12 mouse cellular contexts compared by ENCODE assay signal in the genomic region with DNA sequence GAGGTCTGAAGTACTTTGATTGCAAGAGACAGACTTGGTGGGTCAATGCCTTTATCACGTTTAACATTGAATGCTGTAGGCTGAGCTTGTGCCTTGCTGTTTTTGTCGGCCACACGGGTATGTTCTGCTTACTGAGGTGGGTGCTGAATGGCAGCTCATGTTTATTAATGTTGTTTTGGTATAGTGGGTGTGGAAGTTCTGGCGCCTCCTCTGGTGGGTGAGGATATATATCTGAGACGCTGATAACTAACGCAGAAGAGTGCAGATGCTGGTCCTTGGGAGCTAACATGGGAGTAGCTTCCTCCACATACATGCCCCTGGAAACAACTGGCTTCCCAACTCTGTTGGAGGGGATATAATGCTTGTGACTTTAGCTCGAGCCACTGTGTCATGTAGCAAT. TPM values are rescaled to one million over a fixed set of nuclear protein-coding genes. Genes with fewer than 3 reads are reported as not detected.
DNase-seq lines count a peak whose midpoint lies in the region; ATAC-seq and TF ChIP-seq lines count a peak whose summit lies in the region.
"Had no signal": no experiment of that assay in that cellular context is flagged by ENCODE, and none has a peak within 500 bp of the region (broad histone marks: within the 10 kb centered on the region; RNA-seq: fewer than 3 reads in every experiment).

No protein-coding gene starts in this region.

- DNase-seq in CD4-positive, CD25-positive, alpha-beta regulatory T cell, adult 2 months (ENCODE audit: low read depth, low spot score), result peak; percentile 56
- peak; percentile 81 for DNase-seq in heart, adult 11 months
- no peak for DNase-seq in heart, adult 9 months (ENCODE audit: low spot score in 2 of 2)
- no peak for DNase-seq in lung, embryonic 14.5 days
- no peak for DNase-seq in lung, adult 18-20 months
- DNase-seq in gastrocnemius, adult 18-20 months (ENCODE audit: low spot score), result no peak
- DNase-seq: kidney, postnatal 14 days; lung, postnatal 36 days had no signal

- H3K27ac ChIP-seq in lung, embryonic 14.5 days (ENCODE audit: low read depth), result no peak overlapping the region
- H3K27ac ChIP-seq: forebrain, embryonic 15.5 days; neural tube, embryonic 12.5 days had no signal

- no peaks in the 10 kb centered on the region for H3K9me3 ChIP-seq in lung, embryonic 14.5 days (ENCODE audit: low read depth, low read length)
- H3K9me3 ChIP-seq: forebrain, embryonic 15.5 days; neural tube, embryonic 12.5 days had no signal

- no peak overlapping the region for H3K4me2 ChIP-seq in lung, embryonic 14.5 days
- H3K4me2 ChIP-seq: forebrain, embryonic 15.5 days; neural tube, embryonic 12.5 days had no signal

- no peak overlapping the region for H3K4me3 ChIP-seq in lung, embryonic 14.5 days (ENCODE audit: low read depth, low read length)
- H3K4me3 ChIP-seq: forebrain, embryonic 15.5 days; neural tube, embryonic 12.5 days had no signal

- no peak for ATAC-seq in CD4-positive, CD25-positive, alpha-beta regulatory T cell, adult 4 months
- no peak for ATAC-seq in lung, embryonic 14.5 days (ENCODE audit: insufficient read depth)
- ATAC-seq in megakaryocyte-erythroid progenitor cell, adult 5-6 weeks (replicated peaks; ENCODE audit: low FRiP score, low TSS enrichment, poor library complexity, severe bottlenecking), result peak; percentile 38; the same call in 1 of the 2 replicates
- ATAC-seq: forebrain, embryonic 15.5 days had no signal

- no peaks in the 10 kb centered on the region for H3K27me3 ChIP-seq in lung, embryonic 14.5 days (ENCODE audit: insufficient read depth, low read length)
- H3K27me3 ChIP-seq: forebrain, embryonic 15.5 days; neural tube, embryonic 12.5 days had no signal

- H3K9ac ChIP-seq in lung, embryonic 14.5 days, result no peak overlapping the region
- H3K9ac ChIP-seq: neural tube, embryonic 12.5 days had no signal

- TF ChIP-seq CTCF in lung, embryonic 14.5 days (IDR thresholded peaks at IDR 0.05; ENCODE audit: low read depth), result peak; percentile 29; the same call in 1 of the 2 replicates

- peaks cover 3% of the 10 kb centered on the region; the same call in 1 of the 2 replicates for H3K4me1 ChIP-seq in lung, embryonic 14.5 days (ENCODE audit: insufficient read depth)

- H3K36me3 ChIP-seq in lung, embryonic 14.5 days (ENCODE audit: insufficient read depth), result peaks cover 29% of the 10 kb centered on the region

- WGBS in lung, embryonic 14.5 days, result 40% methylated on average over 7 of the region's 7 CpGs

RNA-seq across cellular contexts. Expression of a gene that starts 7.0 kb away (rescaled TPM):
- polyA plus RNA-seq in CD4-positive, CD25-positive, alpha-beta regulatory T cell, adult 4 months (2017; shearing (Covaris generic)), result under 1 TPM; 0.19 to 0.35 TPM
- polyA plus RNA-seq in lung, embryonic 14.5 days (2014; fragmentation: Nextera tagmentation; extraction: Ambion mirVana), result 3.1 TPM in 2 replicates
- total RNA-seq in megakaryocyte-erythroid progenitor cell, adult 5-6 weeks (2014; fragmentation: Nextera tagmentation), result 3.5 and 6.8 TPM in 2 replicates
- 1.3 and 2.8 TPM in 2 replicates for total RNA-seq in megakaryocyte-erythroid progenitor cell, adult 5-6 weeks (2017)
- 10 to 100 TPM; 62.4 to 99.0 TPM for total RNA-seq in gastrocnemius, adult 18-20 months (2021)

RNA-seq across cellular contexts. Expression of a gene that starts 7.2 kb away (rescaled TPM):
- 1 to 10 TPM; 1.9 to 3.6 TPM for polyA plus RNA-seq in CD4-positive, CD25-positive, alpha-beta regulatory T cell, adult 4 months (2017; shearing (Covaris generic))
- polyA plus RNA-seq in lung, embryonic 14.5 days (2014; fragmentation: Nextera tagmentation; extraction: Ambion mirVana), result 0.93 and 1.5 TPM in 2 replicates
- total RNA-seq in megakaryocyte-erythroid progenitor cell, adult 5-6 weeks (2014; fragmentation: Nextera tagmentation), result 2.5 and 6.5 TPM in 2 replicates
- total RNA-seq in megakaryocyte-erythroid progenitor cell, adult 5-6 weeks (2017), result 0.76 and 1.7 TPM in 2 replicates
- 1 to 10 TPM; 2.3 to 3.5 TPM for total RNA-seq in gastrocnemius, adult 18-20 months (2021)

RNA-seq across cellular contexts. Expression of a gene that starts 7.5 kb away (rescaled TPM):
- polyA plus RNA-seq in CD4-positive, CD25-positive, alpha-beta regulatory T cell, adult 4 months (2017; shearing (Covaris generic)), result 10 to 100 TPM; 27.3 to 57.8 TPM
- polyA plus RNA-seq in lung, embryonic 14.5 days (2014; fragmentation: Nextera tagmentation; extraction: Ambion mirVana), result 65.8 and 68.9 TPM in 2 replicates
- 103 and 109 TPM in 2 replicates for total RNA-seq in megakaryocyte-erythroid progenitor cell, adult 5-6 weeks (2014; fragmentation: Nextera tagmentation)
- total RNA-seq in megakaryocyte-erythroid progenitor cell, adult 5-6 weeks (2017), result 167 and 183 TPM in 2 replicates
- total RNA-seq in gastrocnemius, adult 18-20 months (2021), result 10 to 100 TPM; 20.1 to 25.2 TPM

RNA-seq across cellular contexts. Expression of a gene that starts 25.4 kb away (rescaled TPM):
- 1 to 10 TPM; 1.2 to 3.1 TPM for polyA plus RNA-seq in CD4-positive, CD25-positive, alpha-beta regulatory T cell, adult 4 months (2017; shearing (Covaris generic))
- polyA plus RNA-seq in lung, embryonic 14.5 days (2014; fragmentation: Nextera tagmentation; extraction: Ambion mirVana), result 61.9 and 76.9 TPM in 2 replicates
- total RNA-seq in megakaryocyte-erythroid progenitor cell, adult 5-6 weeks (2014; fragmentation: Nextera tagmentation), result 21.1 and 23.7 TPM in 2 replicates
- total RNA-seq in megakaryocyte-erythroid progenitor cell, adult 5-6 weeks (2017), result 19.2 and 24.5 TPM in 2 replicates
- total RNA-seq in gastrocnemius, adult 18-20 months (2021), result 100 to 1,000 TPM; 130 to 144 TPM

RNA-seq across cellular contexts. Expression of a gene that starts 25.5 kb away (rescaled TPM):
- 10 to 100 TPM; 64.8 to 85.3 TPM for polyA plus RNA-seq in CD4-positive, CD25-positive, alpha-beta regulatory T cell, adult 4 months (2017; shearing (Covaris generic))
- polyA plus RNA-seq in lung, embryonic 14.5 days (2014; fragmentation: Nextera tagmentation; extraction: Ambion mirVana), result 60.1 and 73.7 TPM in 2 replicates
- 26.7 and 61.9 TPM in 2 replicates for total RNA-seq in megakaryocyte-erythroid progenitor cell, adult 5-6 weeks (2014; fragmentation: Nextera tagmentation)
- total RNA-seq in megakaryocyte-erythroid progenitor cell, adult 5-6 weeks (2017), result 13.7 and 49.6 TPM in 2 replicates
- total RNA-seq in gastrocnemius, adult 18-20 months (2021), result 10 to 100 TPM; 46.8 to 61.0 TPM

Comparison
In these comparisons a context has a peak if more than half of its experiments do, and no peak if none do; other contexts are left out.
1. DNase-seq: peak in CD4-positive, CD25-positive, alpha-beta regulatory T cell, adult 2 months (single experiment) and heart, adult 11 months (single experiment); none in heart, adult 9 months (0 of 2), lung, embryonic 14.5 days (single experiment), lung, adult 18-20 months (0 of 2) and gastrocnemius, adult 18-20 months (single experiment).
2. RNA of a gene that starts 7.0 kb away (total RNA-seq): 62.4 to 99.0 TPM in gastrocnemius, adult 18-20 months; 1.3 to 6.8 TPM in megakaryocyte-erythroid progenitor cell, adult 5-6 weeks; every median in the first group is over 4 times any median in the second.